Mouse (Mus musculus) CD4-positive, CD25-positive, alpha-beta regulatory T cell, adult 2 months (primary cell): ENCODE results near the gene Klhl36.
"Not testable (repeated sequence)": the region's sequence is repeated elsewhere in the genome, so short reads cannot be mapped to it uniquely, and the experiment has no call there.

Source experiments
- DNase-seq: peaks from one replicate; pipeline ENCODE4 v3.0.0-alpha.2; 2012; ENCODE audit warnings: low read depth, low spot score

The Klhl36 gene

DNA sequence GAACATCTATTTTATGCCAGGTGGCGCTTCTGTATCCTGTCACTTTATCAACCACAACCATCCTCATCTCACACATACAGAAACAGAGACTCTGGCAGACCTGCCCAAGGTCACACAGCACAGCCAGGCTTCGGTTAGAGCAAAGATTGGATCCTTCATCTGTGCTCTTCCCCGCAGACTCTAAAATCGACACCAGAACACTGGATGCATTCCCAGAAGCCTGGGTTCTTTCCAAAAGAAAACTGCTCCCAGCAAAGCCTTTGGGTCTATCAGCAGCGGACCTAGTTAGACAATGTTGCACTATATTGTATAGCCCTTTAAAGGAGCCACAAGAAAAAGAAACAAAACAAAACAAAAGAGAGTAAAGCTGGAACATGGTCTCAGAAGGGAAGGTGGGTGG, 26.8 kb upstream of the Klhl36 start:
- peak; percentile 36 for DNase-seq

DNA sequence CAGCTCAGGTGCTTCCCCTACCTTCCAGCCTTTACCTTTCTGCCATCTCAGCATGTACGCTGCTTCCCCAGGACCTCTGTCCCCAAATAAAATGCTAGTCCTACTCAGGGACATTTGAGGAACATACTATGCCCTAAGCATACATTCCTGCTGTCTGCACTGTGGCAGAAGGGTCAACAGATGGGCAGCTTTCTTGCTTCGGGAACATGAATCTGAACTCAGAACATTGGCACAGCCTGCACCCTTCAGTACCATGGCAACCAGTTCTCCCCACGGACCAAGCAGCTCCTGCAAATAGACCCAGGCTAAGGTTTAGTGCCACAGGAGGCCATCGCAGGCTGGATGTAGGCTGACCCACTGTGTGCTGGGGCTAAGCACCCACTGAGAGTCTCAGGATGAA, 25.2 kb upstream of the Klhl36 start:
- DNase-seq: no peak

DNA sequence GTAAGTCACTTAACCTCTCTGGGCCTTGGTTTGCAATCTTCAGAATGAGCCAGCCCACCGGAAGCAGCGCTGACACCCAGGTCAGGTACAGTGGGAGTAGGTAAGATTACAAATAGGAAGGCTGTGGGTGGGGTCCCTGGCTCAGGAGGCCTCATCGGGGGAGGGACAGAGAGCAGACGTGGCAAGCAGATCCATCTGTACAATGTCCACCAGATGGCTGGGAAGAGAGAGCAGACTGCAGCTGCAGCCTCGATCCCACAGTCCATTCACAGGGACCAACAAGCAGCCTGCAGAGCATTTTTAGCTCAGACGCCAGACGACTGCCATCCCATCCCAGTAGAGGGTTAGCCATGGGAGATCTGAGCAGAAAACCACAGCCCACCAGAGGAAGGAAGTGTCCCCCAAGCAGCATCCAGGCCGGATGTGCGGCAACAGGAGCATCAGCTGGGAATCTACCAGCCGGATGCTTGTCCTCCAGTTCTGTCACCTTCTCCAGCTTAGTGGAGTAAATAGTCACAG, 24.5 kb upstream of the Klhl36 start:
- peak; percentile 63 for DNase-seq

DNA sequence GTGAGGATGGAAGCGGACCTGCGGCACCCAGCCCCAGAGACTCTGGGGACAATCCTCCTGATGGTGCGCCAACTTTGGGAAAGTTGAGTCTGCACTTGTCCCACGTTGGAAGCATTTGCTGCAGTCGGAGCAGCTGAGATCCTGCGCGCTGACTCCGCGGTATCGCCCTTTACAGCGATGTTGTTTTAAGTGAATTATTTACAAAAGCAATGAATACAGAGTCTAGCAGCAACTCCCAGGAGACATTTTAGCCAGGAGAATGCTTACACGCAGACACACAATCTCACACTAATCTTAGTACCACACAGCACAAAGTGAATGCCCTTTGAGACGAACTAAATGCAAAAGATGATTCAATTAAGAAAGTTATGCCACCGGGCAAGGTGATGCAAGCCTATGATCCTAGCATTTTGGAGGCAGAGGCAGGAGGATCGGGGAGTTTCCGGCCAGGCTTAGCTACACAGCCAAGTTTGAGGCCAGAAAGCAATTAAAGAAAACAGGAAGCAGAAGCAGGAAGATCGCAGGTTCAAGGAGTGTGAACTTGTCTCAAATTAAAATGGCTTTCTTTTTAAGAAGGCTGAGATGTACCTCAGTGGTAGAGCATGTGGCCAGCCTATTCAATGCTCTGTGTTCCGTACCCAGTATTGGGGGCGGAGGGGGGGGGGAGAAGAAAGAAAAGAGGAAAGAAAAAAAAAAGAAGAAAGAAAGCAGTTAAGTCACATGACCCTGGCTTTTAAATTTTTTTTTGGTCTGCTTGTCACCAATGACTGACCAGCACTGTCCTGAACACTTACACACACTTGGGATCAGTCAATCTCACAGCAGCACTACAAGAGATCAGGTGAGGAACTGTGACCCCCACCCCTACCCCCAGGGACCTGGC, 23.7 kb upstream of the Klhl36 start:
- peak; percentile 67 for DNase-seq

DNA sequence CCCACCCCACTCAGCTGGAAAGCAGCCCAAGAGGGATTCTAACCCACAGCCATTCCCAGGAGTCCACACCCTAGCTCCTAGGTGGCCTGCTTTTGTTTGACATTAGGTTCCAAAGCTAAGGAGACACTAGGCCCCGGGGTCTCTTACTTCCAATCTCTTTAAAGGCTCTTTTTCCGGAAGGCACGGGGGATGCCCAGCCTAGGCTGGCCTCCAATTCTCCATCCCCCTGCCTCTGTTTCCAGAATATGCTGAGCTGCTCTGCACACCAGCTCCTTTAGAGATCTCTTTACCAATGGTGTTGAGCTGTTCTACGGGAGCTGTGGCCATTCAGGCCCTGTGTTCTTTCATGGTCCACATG, 23.1 kb upstream of the Klhl36 start:
- no peak for DNase-seq

DNA sequence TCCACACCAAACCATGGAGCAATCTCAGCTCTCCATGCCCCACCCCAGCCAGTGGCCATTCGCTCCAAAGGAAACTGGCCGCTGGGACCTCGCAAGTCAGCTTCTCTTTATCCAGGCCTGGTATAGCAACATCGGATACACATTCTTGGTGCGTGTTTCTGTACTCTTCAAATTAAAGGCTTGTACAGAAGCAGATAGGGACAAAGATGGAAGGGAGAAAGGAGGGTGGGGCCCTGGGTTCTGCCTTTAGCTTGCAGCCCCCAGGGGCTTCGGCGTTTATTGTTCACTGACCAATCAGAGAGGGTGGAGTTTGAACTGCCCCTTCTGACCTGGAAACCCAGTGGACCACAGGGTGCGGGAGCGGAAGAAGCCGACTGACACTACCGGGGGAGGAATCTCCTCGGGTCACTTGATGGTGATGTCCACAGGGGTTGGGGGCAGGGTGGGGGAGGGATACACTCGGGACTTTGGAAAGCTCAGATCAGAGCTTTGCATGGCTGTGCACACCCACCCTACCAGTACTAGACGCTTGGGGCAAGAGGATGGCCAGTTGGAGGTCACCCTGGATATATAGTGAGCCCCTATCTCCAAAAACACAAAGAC, 22.5 kb upstream of the Klhl36 start:
- DNase-seq: no peak

DNA sequence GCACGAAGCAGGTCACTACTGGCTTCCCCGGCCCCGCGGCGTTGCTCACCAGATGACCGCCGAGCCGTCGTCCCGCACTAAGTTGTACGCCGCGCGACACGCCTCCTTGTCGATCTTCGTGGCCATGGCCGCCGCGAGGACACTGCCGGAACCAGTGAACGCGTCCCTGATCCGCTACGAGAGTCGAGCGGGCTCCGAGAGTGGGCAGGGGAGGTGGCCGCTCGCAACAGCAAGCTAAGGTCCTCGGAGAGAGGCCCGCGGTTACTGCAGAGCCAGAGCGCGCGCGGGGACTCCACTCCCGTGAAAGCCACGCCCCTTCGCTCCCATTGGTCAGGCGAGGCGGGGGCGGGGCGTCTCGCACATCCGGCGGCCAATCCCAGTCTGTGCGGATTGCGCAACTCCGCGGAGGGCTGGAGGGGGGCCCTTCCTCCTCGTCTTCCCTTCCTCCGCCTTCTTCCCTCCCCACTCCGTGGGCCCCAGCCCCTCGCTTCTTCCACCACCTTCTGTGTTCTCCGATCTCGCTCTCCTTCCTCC, 21.7 kb upstream of the Klhl36 start, which contains the start of gene Cotl1:
Gene Cotl1, minus strand, starts transcription at position 270 of the 534 bp plus-strand sequence.
- DNase-seq: peak; percentile 98

DNA sequence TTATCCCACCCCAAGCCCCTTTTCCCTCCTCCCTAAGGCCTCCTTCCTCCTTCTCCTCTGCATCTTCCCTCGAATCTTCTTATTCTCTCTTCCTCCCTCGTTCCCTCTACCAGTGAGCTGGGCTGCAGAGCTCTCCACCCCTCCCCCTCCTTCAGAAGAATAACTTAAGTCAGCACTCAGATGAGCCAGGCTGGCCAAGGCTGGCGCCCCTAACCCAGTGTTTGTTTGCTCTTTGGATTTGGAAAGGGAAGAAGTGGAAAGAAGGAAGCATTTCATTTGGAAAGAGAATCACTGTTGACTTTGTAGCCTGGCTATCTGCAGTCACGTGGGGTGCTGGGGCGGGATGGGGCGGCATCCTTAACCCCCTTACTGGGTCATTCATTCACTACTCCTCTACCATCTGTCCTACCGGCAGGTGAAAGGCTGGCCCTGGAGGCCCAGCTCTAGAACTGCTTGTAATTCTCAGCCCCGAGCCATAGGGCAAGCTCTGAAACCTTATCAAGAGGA, 21.1 kb upstream of the Klhl36 start:
- DNase-seq: peak; percentile 44

DNA sequence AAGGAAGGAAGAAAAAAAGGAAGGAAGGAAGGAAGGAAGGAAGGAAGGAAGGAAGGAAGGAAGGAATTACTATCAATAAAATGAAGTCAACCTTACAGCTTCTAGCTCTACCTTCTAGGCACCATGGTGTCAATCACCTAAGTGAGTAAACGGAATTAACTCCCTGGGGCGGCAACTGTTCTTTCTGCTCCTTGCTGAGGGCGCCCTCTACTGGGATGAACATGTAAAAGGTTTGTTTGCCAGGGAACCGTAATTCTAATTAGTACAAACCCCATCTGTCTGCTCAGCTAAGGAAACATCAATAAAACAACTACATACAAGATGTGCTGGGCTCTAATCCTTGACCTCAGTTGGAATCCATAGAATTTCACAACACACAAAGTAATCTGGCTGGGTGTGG, 18.6 kb upstream of the Klhl36 start:
- DNase-seq: peak; percentile 93

DNA sequence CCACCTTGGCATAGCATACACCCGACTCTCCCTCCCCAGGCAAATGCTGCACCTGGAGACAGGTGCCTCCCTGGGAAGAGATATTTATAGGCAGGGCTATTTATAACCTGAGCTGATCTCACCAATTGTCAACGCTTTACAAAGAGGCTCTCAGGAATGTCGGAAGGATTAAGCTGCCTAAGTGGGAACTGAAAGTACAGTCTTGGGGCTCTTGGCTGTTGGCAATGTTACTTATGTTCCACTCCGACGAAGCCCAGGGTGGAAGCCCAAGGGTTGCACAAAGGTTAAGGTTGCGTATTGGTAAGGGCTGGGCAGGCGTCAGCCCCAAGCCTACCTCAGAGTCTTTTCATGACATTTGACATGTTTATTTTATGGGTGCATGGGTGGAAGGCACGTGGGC, 17.5 kb upstream of the Klhl36 start:
- DNase-seq: no peak

DNA sequence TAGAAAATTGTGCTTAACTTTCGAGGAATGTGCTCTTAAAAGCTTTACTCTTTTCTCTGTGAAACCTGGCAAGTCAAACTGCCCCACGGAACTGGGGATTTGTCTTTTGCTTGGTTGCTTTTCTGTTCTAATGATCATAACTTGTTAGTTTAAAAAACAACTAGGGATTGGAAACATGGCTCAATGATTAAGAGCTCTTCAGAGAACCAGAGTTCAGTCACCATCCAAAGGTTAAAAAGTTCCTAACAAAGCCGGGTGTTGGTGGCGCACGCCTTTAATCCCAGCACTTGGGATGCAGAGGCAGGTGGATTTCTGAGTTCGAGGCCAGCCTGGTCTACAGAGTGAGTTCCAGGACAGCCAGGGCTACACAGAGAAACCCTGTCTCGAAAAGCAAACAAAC, 16.3 kb upstream of the Klhl36 start:
- not testable (repeated sequence) for DNase-seq

DNA sequence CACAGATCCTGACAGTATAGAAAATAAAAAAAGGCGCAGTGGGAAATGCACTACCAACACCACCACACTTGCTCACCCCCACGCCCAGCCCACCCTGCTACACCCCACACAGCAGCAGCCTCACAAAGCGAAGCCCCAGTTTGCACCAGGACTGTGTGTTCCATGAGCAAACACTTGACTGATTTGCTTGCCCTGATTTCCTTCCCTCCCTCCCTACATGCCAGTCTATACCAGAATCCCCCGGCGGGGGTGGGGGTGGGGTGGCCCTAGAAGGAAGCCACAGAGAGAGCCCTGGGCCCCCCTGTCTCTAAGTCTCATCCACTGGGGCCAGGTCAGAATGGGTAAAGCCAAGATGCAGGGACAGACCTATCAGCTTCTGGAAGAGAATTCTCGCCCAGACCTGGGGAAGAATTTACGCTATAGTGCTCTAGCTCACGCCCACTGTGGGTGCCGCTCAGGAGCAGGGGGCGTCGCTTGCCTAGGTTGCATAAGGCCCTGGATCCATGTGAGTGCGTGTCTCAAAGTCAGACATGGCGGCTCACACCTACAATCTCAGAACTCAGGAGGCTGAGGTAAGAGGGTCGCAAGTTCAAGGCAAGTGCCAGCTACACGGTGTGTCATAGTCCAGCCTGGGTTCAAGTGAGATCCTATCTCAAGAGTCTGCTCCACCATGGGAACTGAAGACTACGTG, 14.7 kb upstream of the Klhl36 start:
- no peak for DNase-seq

DNA sequence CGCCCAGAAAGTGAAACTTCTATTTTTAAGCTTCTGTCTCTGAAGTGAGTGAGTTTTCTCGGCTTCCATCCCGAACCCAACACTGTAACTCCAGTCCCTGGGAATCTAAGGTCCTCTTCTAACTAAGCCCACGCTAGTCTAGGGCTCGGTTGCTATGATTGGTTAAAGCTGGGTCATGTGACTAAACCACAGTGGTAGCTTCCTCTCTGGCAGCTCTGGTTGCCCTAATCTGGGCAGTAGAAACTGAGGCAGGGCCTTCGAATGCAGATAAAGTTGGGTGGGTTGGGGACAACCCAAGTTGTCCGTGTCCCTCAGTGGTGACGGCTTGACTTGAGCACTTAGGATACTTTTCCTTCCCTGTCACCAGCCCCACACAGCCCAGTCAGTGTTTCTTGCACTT, 8.5 kb upstream of the Klhl36 start:
- no peak for DNase-seq

DNA sequence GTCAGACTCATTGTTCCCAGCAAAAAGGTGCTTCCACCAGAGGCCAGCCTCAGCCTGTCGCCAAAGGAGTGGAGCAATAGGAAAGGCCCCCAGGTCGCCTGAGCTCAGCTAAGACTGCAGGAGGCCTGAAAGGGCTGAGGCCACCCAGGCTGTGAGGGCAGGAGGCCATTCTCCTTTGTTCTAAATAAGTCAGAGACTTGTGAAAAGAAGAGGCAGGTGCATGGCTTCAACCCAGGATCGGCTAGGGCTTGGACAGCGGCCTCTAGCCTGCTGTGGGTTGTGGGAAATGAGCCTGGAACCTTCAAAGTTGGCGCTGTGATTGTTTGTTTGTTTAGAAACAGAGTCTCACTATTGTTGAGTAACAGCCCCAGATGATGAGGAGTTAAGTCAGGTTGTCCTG, 8.0 kb upstream of the Klhl36 start:
- DNase-seq: no peak

DNA sequence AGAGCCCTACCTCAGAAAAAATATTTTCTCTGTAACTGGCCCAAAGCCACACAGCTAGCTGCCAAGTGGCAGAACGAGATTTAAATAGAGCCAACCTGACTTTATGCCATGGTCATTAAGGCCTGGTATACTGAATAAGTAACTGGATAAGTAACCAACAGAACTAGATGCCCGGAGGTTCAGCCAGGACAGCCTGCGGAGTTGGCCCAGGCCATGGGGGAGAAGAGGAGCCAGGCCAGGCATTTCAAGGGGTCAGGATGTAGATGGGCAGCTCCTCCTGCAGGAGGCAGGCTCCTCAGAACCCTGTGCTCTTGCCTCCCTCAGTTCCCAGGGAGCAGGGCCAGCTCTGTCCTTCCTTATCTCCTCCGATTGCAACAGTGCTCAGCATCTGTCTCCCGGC, 6.4 kb upstream of the Klhl36 start:
- no peak for DNase-seq

DNA sequence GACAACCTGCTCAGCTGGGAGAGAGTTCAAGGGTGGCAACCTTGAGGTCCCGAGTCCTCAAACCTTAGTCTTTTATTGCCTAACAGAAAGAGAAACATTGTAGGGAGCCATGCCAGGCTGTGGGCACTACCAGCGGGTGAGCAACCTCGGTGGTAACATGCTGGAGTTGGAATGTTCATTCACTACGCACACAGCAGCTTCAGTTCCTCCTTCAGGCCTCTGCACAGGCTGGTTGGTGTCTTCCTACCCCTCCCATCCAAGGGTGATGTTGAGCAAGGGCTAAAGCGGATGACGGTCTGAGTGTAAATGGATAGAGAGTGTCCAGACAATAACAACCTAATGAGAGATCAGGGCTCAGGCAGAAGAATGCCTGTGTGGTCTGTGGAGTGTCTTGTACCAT, 4.3 kb upstream of the Klhl36 start:
- DNase-seq: no peak

DNA sequence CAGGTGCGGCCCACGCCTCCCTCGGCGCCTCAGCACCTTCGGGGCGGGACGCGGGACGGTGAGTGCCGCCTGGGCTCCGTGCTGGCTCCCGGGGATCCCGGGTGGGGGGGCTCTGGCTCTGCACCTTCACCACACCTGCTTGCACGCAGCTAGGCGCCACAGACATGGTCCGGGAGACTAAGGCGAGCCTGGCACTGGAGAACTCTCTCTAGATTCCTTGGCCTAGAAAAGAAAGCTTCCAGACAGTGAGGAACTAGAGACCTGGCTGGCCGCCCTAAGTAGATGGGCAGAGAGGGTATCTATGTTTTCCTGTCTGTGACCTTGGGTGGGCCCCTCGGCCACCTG, 296 bp downstream of the Klhl36 start:
- DNase-seq: no peak

DNA sequence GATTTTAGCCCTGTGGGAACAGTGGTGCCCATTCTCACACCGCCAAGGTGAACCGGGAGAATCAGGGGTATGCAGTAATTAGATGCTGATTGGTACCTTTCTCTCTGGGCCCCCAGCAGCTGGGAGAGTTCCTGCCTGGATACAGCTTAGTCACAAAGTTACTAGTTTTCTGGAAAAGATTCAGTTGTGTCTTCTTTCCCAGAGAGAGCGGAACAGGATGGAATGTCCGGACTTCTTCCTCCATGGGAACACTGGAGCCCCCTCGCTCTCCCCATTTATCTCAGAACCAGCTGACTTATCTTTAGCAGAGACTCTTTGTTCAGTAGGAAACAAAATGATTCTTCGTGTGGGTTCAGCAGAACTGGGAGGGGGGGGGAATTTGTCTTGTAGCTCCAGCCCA, 683 bp downstream of the Klhl36 start:
- DNase-seq: no peak

DNA sequence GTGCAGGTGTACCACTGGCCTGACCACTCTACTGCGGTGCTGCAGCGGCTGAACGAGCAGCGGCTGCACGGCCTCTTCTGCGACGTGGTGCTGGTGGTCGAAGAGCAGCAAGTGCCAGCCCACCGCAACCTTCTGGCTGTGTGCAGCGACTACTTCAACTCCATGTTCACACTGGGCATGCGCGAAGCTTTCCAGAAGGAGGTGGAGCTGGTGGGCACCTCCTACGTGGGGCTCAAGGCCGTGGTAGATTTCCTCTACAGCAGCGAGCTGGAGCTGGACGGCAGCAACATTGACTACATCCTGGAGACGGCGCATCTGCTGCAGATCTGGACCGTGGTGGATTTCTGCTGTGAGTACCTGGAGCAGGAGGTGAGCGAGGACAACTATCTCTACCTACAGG, 7.5 kb downstream of the Klhl36 start:
- no peak for DNase-seq

DNA sequence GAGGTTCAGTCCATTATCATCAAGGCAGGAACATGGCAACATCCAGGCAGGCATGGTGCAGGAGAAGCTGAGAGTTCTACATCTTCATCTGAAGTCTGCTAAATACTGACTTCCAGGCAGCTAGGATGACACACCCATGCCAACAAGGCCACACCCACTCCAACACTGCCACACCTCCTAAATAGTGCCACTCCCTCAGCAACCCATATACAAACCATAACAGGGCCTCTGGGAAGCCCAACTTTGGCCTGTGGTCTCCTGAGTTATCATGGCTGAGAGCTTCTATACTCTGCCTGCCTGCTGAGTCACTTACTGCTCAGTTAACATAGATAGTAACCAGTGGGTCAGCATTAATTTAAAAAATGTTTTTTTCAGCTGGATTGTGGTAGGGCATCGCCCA, 11.1 kb downstream of the Klhl36 start:
- no peak for DNase-seq

DNA sequence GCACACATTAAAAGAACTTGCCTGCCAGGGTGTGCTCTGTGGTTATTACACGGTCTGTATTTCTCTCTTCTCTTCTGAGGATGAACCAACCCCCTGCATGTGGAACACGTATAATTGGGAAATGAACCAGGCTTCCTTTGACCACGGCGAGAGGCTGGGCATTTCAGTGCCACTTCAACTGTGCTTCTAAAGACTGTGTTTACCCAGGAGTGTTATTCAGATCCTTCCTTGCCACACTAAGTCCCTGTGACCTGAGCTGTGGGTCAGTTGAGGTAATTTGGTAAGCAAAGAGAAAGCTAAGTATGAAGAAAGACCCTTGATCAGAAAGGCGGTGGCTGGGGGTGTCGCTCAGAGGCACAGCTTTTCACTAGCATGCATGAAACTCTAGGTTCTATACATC, 19.2 kb downstream of the Klhl36 start:
- no peak for DNase-seq

DNA sequence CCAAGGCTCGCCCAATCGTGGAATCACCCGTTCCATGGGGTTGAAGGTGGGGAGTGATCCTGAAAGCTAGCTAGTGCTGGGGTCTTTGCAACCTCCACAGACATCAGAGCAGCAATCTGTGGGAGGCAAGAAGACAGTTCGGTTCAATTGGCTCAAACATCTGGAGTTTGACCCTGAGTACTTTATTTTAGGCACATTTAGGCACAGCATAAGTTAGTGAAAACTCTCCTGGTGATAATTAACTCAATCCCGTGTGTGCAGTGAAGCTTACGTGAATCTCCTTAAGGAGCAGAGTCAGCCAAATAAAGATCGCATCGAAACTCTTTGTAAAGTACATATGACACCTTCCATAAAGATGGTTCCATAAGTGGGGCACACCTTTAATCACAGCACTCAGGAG, 19.9 kb downstream of the Klhl36 start:
- no peak for DNase-seq
